Mouse (Mus musculus): ENCODE data around the gene Gm11627. TPM values are rescaled to one million over a fixed set of nuclear protein-coding genes. Genes with fewer than 3 reads are reported as not detected.
A peak's percentile ranks its signal among the peaks of the same experiment; 100 is the strongest.
"Not testable (repeated sequence)": the region's sequence is repeated elsewhere in the genome, so short reads cannot be mapped to it uniquely, and the experiment has no call there.

The Gm11627 gene
- polyA plus RNA-seq, 1 experiment from 2014 or later = 8.9 TPM

GRCm38 (mm10) chr11:102556031-102556715 lies 23.1 kb downstream of the Gm11627 start, which contains the start of gene Gpatch8:
TSS of gene Gpatch8 (minus strand) at chr11:102556392.
- no peaks in the 10 kb centered on the region for H3K27me3 ChIP-seq (ENCODE audit: insufficient read depth, low read length)
- no peaks in the 10 kb centered on the region for H3K9me3 ChIP-seq (replicated peaks; ENCODE audit: low read length)
- H3K27ac ChIP-seq = peak within 1 kb of the TSS; percentile 92
- peak within 1 kb of the TSS; percentile 78 for H3K9ac ChIP-seq (ENCODE audit: low read depth, low read length)
- peak within 1 kb of the TSS; percentile 67 for H3K4me2 ChIP-seq (ENCODE audit: low read length)
- peak within 1 kb of the TSS; percentile 78 for H3K4me3 ChIP-seq (replicated peaks; ENCODE audit: low read depth, low read length)
- under 1% methylated on average over 36 of the region's 55 CpGs for WGBS
- peak; percentile 98 for DNase-seq (ENCODE audit: low spot score)
- H3K4me1 ChIP-seq (replicated peaks; ENCODE audit: insufficient read depth, low read length) = 0 out of 2 replicates have a peak, but pooled peaks cover 8% of the 10 kb centered on the region
- H3K36me3 ChIP-seq (ENCODE audit: insufficient read depth, low read length) = no peaks in the 10 kb centered on the region
- TF ChIP-seq CTCF (IDR thresholded peaks at IDR 0.05; ENCODE audit: low read depth) = peak; percentile 29; the same call in 1 of the 2 replicates
- ATAC-seq (replicated peaks; ENCODE audit: low FRiP score, low read depth) = peak; percentile 98

DNA sequence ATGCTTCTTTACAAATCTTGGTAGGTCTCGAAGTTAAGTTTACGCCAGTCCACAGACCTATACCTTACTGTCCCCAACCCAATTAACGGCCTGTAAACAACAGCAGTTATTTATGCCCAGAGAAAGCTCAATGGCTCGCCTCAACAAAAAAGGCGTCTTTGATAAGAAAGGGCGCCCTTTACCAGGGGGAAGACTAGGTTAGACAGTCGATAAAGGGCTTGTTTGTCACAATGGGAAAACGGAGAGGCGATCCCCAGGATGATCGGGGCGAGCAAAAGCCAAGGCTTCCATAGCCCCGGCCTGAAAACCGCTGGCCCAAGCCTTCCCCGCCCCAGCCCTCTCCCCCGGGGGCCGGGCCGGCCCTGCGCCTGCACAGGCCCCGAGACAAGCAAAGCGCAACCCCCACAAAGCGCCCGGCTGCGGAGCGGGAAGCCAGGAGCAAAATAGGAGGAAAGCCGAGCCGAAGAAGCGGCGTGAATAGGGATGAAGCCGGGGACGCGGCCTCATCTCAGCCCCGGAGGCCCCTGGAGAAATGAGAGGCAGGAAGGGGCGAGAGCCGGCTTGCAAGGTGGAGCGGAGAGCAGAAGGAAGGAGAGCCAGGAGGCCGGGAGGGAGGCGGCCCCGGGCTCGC lies 23.7 kb downstream of the Gm11627 start:
- H3K4me3 ChIP-seq (replicated peaks; ENCODE audit: low read depth, low read length) = peak overlapping the region; percentile 78
- no peak for TF ChIP-seq CTCF (IDR thresholded peaks at IDR 0.05; ENCODE audit: low read depth)
- no peaks in the 10 kb centered on the region for H3K36me3 ChIP-seq (ENCODE audit: insufficient read depth, low read length)
- peak overlapping the region; percentile 92 for H3K27ac ChIP-seq
- DNase-seq (ENCODE audit: low spot score) (no peak), ATAC-seq (replicated peaks; ENCODE audit: low FRiP score, low read depth) (peak; percentile 15; the same call in 1 of the 2 replicates)
- H3K4me1 ChIP-seq (replicated peaks; ENCODE audit: insufficient read depth, low read length) = 0 out of 2 replicates have a peak, but pooled peaks cover 8% of the 10 kb centered on the region
- no peaks in the 10 kb centered on the region for H3K27me3 ChIP-seq (ENCODE audit: insufficient read depth, low read length)
- H3K4me2 ChIP-seq (ENCODE audit: low read length) = peak overlapping the region; percentile 67
- no peaks in the 10 kb centered on the region for H3K9me3 ChIP-seq (replicated peaks; ENCODE audit: low read length)
- WGBS = under 1% methylated on average over 36 of the region's 39 CpGs
- H3K9ac ChIP-seq (ENCODE audit: low read depth, low read length) = peak overlapping the region; percentile 78

GRCm38 (mm10) chr11:102552051-102552450 lies 27.2 kb downstream of the Gm11627 start:
- Histone ChIP-seq H3K4me3 (replicated peaks; ENCODE audit: low read depth, low read length) (no peak overlapping the region), H3K36me3 (ENCODE audit: insufficient read depth, low read length) (no peaks in the 10 kb centered on the region), H3K4me2 (ENCODE audit: low read length) (no peak overlapping the region), H3K9ac (ENCODE audit: low read depth, low read length) (no peak overlapping the region), H3K27me3 (ENCODE audit: insufficient read depth, low read length) (no peaks in the 10 kb centered on the region), H3K4me1 (replicated peaks; ENCODE audit: insufficient read depth, low read length) (0 out of 2 replicates have a peak, but pooled peaks cover 8% of the 10 kb centered on the region), H3K9me3 (replicated peaks; ENCODE audit: low read length) (no peaks in the 10 kb centered on the region), H3K27ac (no peak overlapping the region)
- 0 out of 2 replicates have a peak, but pooled peaks have one; percentile 7 for TF ChIP-seq CTCF (IDR thresholded peaks at IDR 0.05; ENCODE audit: low read depth)
- ATAC-seq (replicated peaks; ENCODE audit: low FRiP score, low read depth) = no peak
- WGBS = 94% methylated on average over 3 of the region's 3 CpGs
- DNase-seq (ENCODE audit: low spot score) = no peak

DNA sequence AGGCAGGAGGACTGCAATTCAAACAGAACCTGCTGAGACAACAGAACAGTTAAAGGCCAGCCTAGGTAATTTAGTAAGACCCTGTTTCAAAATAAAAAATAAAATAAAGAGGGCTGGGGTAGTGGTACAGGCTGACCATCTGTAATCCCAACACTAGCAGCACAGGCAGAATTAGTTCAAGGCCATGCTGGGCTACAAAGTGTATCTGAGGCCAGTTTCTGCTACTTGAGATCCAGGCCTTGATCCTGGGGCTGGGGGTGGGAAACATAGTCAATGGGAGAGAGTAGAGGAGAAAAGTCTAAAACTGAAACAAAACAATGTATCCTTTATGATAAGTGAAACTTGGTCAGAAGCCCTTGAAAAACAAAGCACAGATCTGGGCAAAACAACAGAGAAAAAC lies 28.1 kb downstream of the Gm11627 start:
- DNase-seq (ENCODE audit: low spot score) (no peak), ATAC-seq (replicated peaks; ENCODE audit: low FRiP score, low read depth) (no peak)
- Histone ChIP-seq H3K4me3 (replicated peaks; ENCODE audit: low read depth, low read length) (no peak overlapping the region), H3K4me1 (replicated peaks; ENCODE audit: insufficient read depth, low read length) (0 out of 2 replicates have a peak, but pooled peaks cover 8% of the 10 kb centered on the region), H3K27me3 (ENCODE audit: insufficient read depth, low read length) (no peaks in the 10 kb centered on the region), H3K27ac (no peak overlapping the region), H3K9me3 (replicated peaks; ENCODE audit: low read length) (no peaks in the 10 kb centered on the region), H3K9ac (ENCODE audit: low read depth, low read length) (no peak overlapping the region), H3K36me3 (ENCODE audit: insufficient read depth, low read length) (no peaks in the 10 kb centered on the region), H3K4me2 (ENCODE audit: low read length) (no peak overlapping the region)
- no peak for TF ChIP-seq CTCF (IDR thresholded peaks at IDR 0.05; ENCODE audit: low read depth)

DNA sequence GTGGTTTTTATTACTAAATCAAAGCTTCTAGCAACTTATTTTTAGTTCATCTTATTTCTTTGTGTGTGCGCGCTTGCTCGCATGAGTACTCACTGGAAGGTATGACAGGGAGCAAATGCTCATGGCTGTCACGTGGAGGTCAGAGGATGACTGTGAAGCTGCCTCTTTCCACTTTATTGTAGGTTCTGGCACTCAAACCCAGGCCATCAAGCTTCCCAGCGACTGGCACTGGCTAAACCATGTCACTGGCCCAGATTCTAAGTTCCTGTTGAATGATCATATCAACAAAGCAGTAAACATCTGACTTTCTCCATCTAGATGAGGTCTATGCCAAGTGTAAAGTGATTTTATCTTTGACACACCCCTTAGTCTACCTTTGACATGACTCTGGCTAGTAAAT lies 37.8 kb downstream of the Gm11627 start:
- Histone ChIP-seq H3K9me3 (replicated peaks; ENCODE audit: low read length) (no peaks in the 10 kb centered on the region), H3K36me3 (ENCODE audit: insufficient read depth, low read length) (no peaks in the 10 kb centered on the region; the same call in 1 of the 2 replicates), H3K4me1 (replicated peaks; ENCODE audit: insufficient read depth, low read length) (no peaks in the 10 kb centered on the region), H3K27me3 (ENCODE audit: insufficient read depth, low read length) (no peaks in the 10 kb centered on the region), H3K9ac (ENCODE audit: low read depth, low read length) (no peak overlapping the region), H3K4me3 (replicated peaks; ENCODE audit: low read depth, low read length) (no peak overlapping the region), H3K27ac (no peak overlapping the region), H3K4me2 (ENCODE audit: low read length) (no peak overlapping the region)
- no peak for DNase-seq (ENCODE audit: low spot score)
- ATAC-seq (replicated peaks; ENCODE audit: low FRiP score, low read depth) = no peak
- WGBS = 85% methylated on average over 5 of the region's 5 CpGs
- TF ChIP-seq CTCF (IDR thresholded peaks at IDR 0.05; ENCODE audit: low read depth) = no peak

GRCm38 (mm10) chr11:102540286-102540685 lies 39.0 kb downstream of the Gm11627 start:
- not testable (repeated sequence) for H3K4me3 ChIP-seq (replicated peaks; ENCODE audit: low read depth, low read length); H3K27ac ChIP-seq; ATAC-seq (replicated peaks; ENCODE audit: low FRiP score, low read depth); DNase-seq (ENCODE audit: low spot score); H3K36me3 ChIP-seq (ENCODE audit: insufficient read depth, low read length); H3K4me1 ChIP-seq (replicated peaks; ENCODE audit: insufficient read depth, low read length); H3K9me3 ChIP-seq (replicated peaks; ENCODE audit: low read length); H3K27me3 ChIP-seq (ENCODE audit: insufficient read depth, low read length); H3K9ac ChIP-seq (ENCODE audit: low read depth, low read length); H3K4me2 ChIP-seq (ENCODE audit: low read length)

Data from kidney, postnatal 0 days (tissue).